Mouse (Mus musculus) retina, embryonic 14.5 days (tissue): ENCODE measurements around the gene Zbtb45.
A peak's percentile ranks its signal among the peaks of the same experiment; 100 is the strongest.

Experiments
- DNase-seq: peaks from one replicate; pipeline ENCODE4 v3.0.0-alpha.2; 2015; ENCODE audit warnings: low spot score

The Zbtb45 gene

GRCm38 (mm10) chr7:13010005-13010908, at the start of gene Zbtb45:
Zbtb45 (minus strand) TSS chr7:13010034.
- no peak for DNase-seq

GRCm38 (mm10) chr7:13059536-13059935, 49.7 kb upstream of the Zbtb45 start:
- DNase-seq = no peak

GRCm38 (mm10) chr7:13056913-13057700, 47.3 kb upstream of the Zbtb45 start:
- DNase-seq = peak; percentile 44

GRCm38 (mm10) chr7:13054287-13055010, 44.6 kb upstream of the Zbtb45 start, which contains the start of gene Mzf1:
Mzf1 (minus strand) TSS chr7:13054764.
- DNase-seq = peak; percentile 96

GRCm38 (mm10) chr7:13053961-13054286, 44.1 kb upstream of the Zbtb45 start:
- no peak for DNase-seq

- no peak for DNase-seq
Measured at GRCm38 (mm10) chr7:13053501-13053900, 43.7 kb upstream of the Zbtb45 start.

- no peak for DNase-seq
Measured at GRCm38 (mm10) chr7:13053001-13053400, 43.2 kb upstream of the Zbtb45 start.

GRCm38 (mm10) chr7:13046084-13046483, 36.2 kb upstream of the Zbtb45 start:
- DNase-seq = peak; percentile 84

- DNase-seq = no peak
Measured at GRCm38 (mm10) chr7:13044254-13044625, 34.4 kb upstream of the Zbtb45 start.

GRCm38 (mm10) chr7:13043445-13044253, 33.8 kb upstream of the Zbtb45 start:
- DNase-seq = no peak

GRCm38 (mm10) chr7:13043120-13043444, 33.2 kb upstream of the Zbtb45 start:
- no peak for DNase-seq

GRCm38 (mm10) chr7:13042511-13042910, 32.7 kb upstream of the Zbtb45 start:
- DNase-seq = no peak

GRCm38 (mm10) chr7:13041256-13041655, 31.4 kb upstream of the Zbtb45 start:
- no peak for DNase-seq

- DNase-seq = no peak
Measured at GRCm38 (mm10) chr7:13039181-13039580, 29.3 kb upstream of the Zbtb45 start.

- no peak for DNase-seq
Measured at GRCm38 (mm10) chr7:13038621-13039169, 28.9 kb upstream of the Zbtb45 start.

GRCm38 (mm10) chr7:13037901-13038555, 28.2 kb upstream of the Zbtb45 start, which contains the start of gene Ube2m:
Ube2m (minus strand) TSS chr7:13038275.
- peak; percentile 99 for DNase-seq

- no peak for DNase-seq
Measured at GRCm38 (mm10) chr7:13037366-13037765, 27.5 kb upstream of the Zbtb45 start.

- no peak for DNase-seq
Measured at GRCm38 (mm10) chr7:13036806-13037205, 27.0 kb upstream of the Zbtb45 start.

- no peak for DNase-seq
Measured at GRCm38 (mm10) chr7:13035211-13035855, 25.5 kb upstream of the Zbtb45 start.
